Mouse (Mus musculus): ENCODE measurements around the gene Kazn.
A peak's percentile ranks its signal among the peaks of the same experiment; 100 is the strongest.

The Kazn gene

DNA sequence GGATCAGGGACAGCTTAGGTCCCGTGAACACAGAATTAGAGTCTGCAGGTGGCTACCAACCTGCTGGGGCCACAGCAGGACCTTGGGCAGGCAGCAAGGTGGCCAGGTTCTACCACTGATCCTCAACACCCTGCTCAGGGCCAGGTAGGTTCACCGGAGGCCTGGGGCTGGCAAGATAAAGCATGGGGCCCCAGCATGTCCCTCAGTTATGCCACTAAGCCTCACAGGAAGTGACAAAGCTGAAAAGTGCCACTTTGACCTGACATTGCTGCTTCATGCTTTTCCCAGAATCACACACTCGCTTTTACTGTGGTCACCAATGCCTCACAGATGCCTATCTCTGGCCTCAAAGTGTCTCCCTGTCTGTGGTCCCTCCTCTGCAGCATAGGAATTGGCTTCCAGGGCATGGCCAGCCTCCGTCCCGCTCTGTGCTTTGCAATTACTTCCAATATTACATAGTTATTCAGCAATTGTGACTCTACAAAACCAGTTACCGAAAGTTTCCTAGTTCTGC is 111.9 kb downstream of the Kazn start:
- H3K36me3 ChIP-seq (ENCODE audit: insufficient read depth, low read length): no peaks in the 10 kb centered on the region
- H3K9me3 ChIP-seq (ENCODE audit: low read length): peaks cover 6% of the 10 kb centered on the region
- peaks cover 4% of the 10 kb centered on the region; the same call in 1 of the 2 replicates for H3K27me3 ChIP-seq (ENCODE audit: insufficient read depth, low read length)
- no peaks in the 10 kb centered on the region; the same call in 1 of the 2 replicates for H3K4me1 ChIP-seq (replicated peaks; ENCODE audit: low read depth, low read length)
- TF ChIP-seq POU5F1 (IDR thresholded peaks at IDR 0.05; ENCODE audit: borderline replicate concordance, low read length) (no peak), NANOG (IDR thresholded peaks at IDR 0.05; ENCODE audit: borderline replicate concordance, low read length) (no peak), CTCF (conservative IDR thresholded peaks at IDR 0.05; ENCODE audit: low read length) (no peak)
- no peak overlapping the region for H3K4me3 ChIP-seq (replicated peaks; ENCODE audit: low read length)

DNA sequence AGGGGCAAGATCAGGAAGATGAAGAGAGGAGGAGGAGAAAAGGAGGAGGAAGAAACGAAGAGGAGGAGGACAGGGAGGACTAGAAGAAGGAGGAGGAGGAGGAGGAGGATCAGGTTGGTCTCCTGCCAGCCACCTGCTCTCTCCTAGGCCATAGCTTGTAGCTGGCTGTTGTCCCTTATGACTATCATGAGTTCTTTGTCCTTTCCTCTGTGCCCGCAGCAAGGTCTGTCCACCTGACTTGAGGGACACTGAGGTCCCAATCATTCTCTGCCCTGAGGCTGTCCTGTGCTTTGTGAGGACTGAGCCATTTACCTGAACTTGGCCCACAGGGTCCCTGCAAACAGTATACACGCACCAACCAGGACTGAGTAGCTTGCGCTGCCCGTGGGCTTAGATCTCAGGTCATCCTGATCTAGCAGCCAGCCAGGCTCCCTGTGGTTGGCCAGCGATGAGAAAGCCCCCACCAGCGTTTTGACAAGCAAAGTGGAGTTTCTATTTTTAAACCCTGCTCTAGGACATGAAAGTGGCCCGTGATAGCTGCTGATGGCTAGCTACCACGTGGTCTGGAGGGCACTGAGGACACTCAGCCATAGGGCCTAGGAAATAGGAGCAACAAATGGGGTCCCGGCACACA is 112.4 kb downstream of the Kazn start:
- no peak for TF ChIP-seq CTCF (conservative IDR thresholded peaks at IDR 0.05; ENCODE audit: low read length)
- no peak for TF ChIP-seq POU5F1 (IDR thresholded peaks at IDR 0.05; ENCODE audit: borderline replicate concordance, low read length)
- TF ChIP-seq NANOG (IDR thresholded peaks at IDR 0.05; ENCODE audit: borderline replicate concordance, low read length): no peak
- H3K9me3 ChIP-seq (ENCODE audit: low read length): peaks cover 9% of the 10 kb centered on the region
- no peaks in the 10 kb centered on the region for H3K36me3 ChIP-seq (ENCODE audit: insufficient read depth, low read length)
- no peak overlapping the region for H3K4me3 ChIP-seq (replicated peaks; ENCODE audit: low read length)
- no peaks in the 10 kb centered on the region; the same call in 1 of the 2 replicates for H3K4me1 ChIP-seq (replicated peaks; ENCODE audit: low read depth, low read length)
- peaks cover 4% of the 10 kb centered on the region; the same call in 1 of the 2 replicates for H3K27me3 ChIP-seq (ENCODE audit: insufficient read depth, low read length)

- no peaks in the 10 kb centered on the region; the same call in 1 of the 2 replicates for H3K27me3 ChIP-seq (ENCODE audit: insufficient read depth, low read length)
- H3K9me3 ChIP-seq (ENCODE audit: low read length): peaks cover 9% of the 10 kb centered on the region
- no peaks in the 10 kb centered on the region for H3K36me3 ChIP-seq (ENCODE audit: insufficient read depth, low read length)
- H3K4me3 ChIP-seq (replicated peaks; ENCODE audit: low read length): no peak overlapping the region
- TF ChIP-seq POU5F1 (IDR thresholded peaks at IDR 0.05; ENCODE audit: borderline replicate concordance, low read length) (no peak), CTCF (conservative IDR thresholded peaks at IDR 0.05; ENCODE audit: low read length) (no peak), NANOG (IDR thresholded peaks at IDR 0.05; ENCODE audit: borderline replicate concordance, low read length) (no peak)
- H3K4me1 ChIP-seq (replicated peaks; ENCODE audit: low read depth, low read length): peaks cover 25% of the 10 kb centered on the region
Observed at GRCm38 (mm10) chr4:142121164-142121563, 118.0 kb downstream of the Kazn start.

DNA sequence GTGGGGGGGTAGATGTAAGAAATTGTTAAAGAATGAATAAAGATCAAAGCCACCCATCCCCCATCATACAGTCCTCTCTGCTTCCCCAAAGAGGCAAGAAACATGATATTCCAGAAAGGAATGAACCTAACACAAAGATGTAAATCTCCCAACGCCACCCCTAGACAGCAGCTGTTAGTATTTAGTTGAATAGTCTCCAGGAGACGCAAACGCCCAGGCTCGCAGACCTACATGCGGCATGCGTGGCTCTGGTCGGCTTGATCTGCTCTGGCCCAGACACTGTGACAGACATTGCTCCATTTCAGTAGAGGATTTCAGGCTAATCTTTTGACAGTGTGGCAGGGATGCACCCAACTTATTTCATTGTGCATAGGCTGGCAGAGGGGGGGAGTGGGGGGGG is 120.7 kb downstream of the Kazn start:
- H3K9me3 ChIP-seq (ENCODE audit: low read length): peaks cover 9% of the 10 kb centered on the region
- TF ChIP-seq POU5F1 (IDR thresholded peaks at IDR 0.05; ENCODE audit: borderline replicate concordance, low read length) (no peak), CTCF (conservative IDR thresholded peaks at IDR 0.05; ENCODE audit: low read length) (no peak), NANOG (IDR thresholded peaks at IDR 0.05; ENCODE audit: borderline replicate concordance, low read length) (no peak)
- H3K4me3 ChIP-seq (replicated peaks; ENCODE audit: low read length): no peak overlapping the region
- peaks cover 13% of the 10 kb centered on the region for H3K27me3 ChIP-seq (ENCODE audit: insufficient read depth, low read length)
- peaks cover 41% of the 10 kb centered on the region for H3K4me1 ChIP-seq (replicated peaks; ENCODE audit: low read depth, low read length)
- H3K36me3 ChIP-seq (ENCODE audit: insufficient read depth, low read length): no peaks in the 10 kb centered on the region

GRCm38 (mm10) chr4:142117993-142118392 is 121.2 kb downstream of the Kazn start:
- TF ChIP-seq CTCF (conservative IDR thresholded peaks at IDR 0.05; ENCODE audit: low read length) (no peak), NANOG (IDR thresholded peaks at IDR 0.05; ENCODE audit: borderline replicate concordance, low read length) (no peak), POU5F1 (IDR thresholded peaks at IDR 0.05; ENCODE audit: borderline replicate concordance, low read length) (no peak)
- peaks cover 13% of the 10 kb centered on the region for H3K27me3 ChIP-seq (ENCODE audit: insufficient read depth, low read length)
- peaks cover 41% of the 10 kb centered on the region for H3K4me1 ChIP-seq (replicated peaks; ENCODE audit: low read depth, low read length)
- H3K9me3 ChIP-seq (ENCODE audit: low read length): peaks cover 9% of the 10 kb centered on the region
- H3K4me3 ChIP-seq (replicated peaks; ENCODE audit: low read length): no peak overlapping the region
- no peaks in the 10 kb centered on the region for H3K36me3 ChIP-seq (ENCODE audit: insufficient read depth, low read length)

- peaks cover 18% of the 10 kb centered on the region for H3K27me3 ChIP-seq (ENCODE audit: insufficient read depth, low read length)
- H3K4me1 ChIP-seq (replicated peaks; ENCODE audit: low read depth, low read length): peaks cover 48% of the 10 kb centered on the region
- no peaks in the 10 kb centered on the region for H3K36me3 ChIP-seq (ENCODE audit: insufficient read depth, low read length)
- H3K9me3 ChIP-seq (ENCODE audit: low read length): peaks cover 10% of the 10 kb centered on the region; the same call in 1 of the 2 replicates
- H3K4me3 ChIP-seq (replicated peaks; ENCODE audit: low read length): no peak overlapping the region
- peak; percentile 75 for TF ChIP-seq CTCF (conservative IDR thresholded peaks at IDR 0.05; ENCODE audit: low read length)
- TF ChIP-seq NANOG (IDR thresholded peaks at IDR 0.05; ENCODE audit: borderline replicate concordance, low read length): no peak
Observed at GRCm38 (mm10) chr4:142113306-142113705, 125.9 kb downstream of the Kazn start.

DNA sequence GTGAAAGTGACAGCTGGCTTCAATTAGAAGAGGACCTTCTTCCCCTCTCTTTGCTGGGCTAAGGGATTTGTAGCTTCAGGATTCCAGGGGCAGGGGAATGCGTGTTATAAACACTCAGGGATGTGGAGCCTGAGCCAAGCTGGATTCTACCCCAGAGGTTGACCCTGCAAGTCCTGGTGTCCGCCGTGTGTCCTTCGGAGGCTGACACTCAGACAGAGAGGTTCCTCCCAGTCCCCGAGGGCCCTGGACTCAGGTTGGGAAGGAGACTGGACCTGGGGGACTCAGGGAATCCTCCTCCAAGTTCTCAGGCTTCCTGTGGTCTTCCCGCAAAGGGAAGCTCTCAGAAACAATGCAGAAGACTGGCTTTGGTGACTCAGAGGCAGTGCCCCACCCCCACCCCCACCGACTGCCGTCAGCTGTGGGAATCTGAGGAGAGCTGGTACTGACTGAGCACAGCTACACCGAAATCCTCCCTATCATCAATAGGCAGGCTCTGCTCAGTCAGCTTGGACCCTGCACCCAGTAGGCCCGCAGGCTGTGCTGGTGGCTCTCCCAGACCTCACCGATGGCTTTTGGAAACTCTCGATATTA is 136.0 kb downstream of the Kazn start:
- Histone ChIP-seq H3K4me1 (replicated peaks; ENCODE audit: low read depth, low read length) (peaks cover 27% of the 10 kb centered on the region), H3K36me3 (ENCODE audit: insufficient read depth, low read length) (no peaks in the 10 kb centered on the region), H3K9me3 (ENCODE audit: low read length) (no peaks in the 10 kb centered on the region), H3K27me3 (ENCODE audit: insufficient read depth, low read length) (0 out of 2 replicates have a peak, but pooled peaks cover 7% of the 10 kb centered on the region), H3K4me3 (replicated peaks; ENCODE audit: low read length) (no peak overlapping the region)
- no peak for TF ChIP-seq POU5F1 (IDR thresholded peaks at IDR 0.05; ENCODE audit: borderline replicate concordance, low read length)
- TF ChIP-seq CTCF (conservative IDR thresholded peaks at IDR 0.05; ENCODE audit: low read length): no peak
- no peak for TF ChIP-seq NANOG (IDR thresholded peaks at IDR 0.05; ENCODE audit: borderline replicate concordance, low read length)

DNA sequence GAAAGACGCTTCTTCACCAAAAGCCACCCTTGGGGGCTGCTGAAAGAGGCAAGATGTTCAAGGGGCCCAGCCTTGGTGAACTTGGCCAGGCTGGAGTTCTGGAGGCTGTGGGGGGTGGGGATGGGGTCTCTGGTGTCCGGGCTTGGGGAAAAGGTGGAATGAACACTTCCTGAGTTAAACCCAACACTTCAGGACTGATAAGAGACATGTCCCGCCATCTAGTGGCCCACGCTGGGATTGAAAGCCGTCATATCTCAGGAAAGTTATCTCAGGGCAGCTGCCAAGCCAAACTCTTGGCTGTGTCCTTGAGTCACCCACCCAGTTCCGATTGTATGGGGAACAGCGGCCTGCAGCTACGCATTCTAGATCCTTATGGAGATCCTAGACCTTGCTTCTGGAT is 140.9 kb downstream of the Kazn start:
- Histone ChIP-seq H3K9me3 (ENCODE audit: low read length) (no peaks in the 10 kb centered on the region), H3K36me3 (ENCODE audit: insufficient read depth, low read length) (no peaks in the 10 kb centered on the region)
- TF ChIP-seq POU5F1 (IDR thresholded peaks at IDR 0.05; ENCODE audit: borderline replicate concordance, low read length) (no peak), NANOG (IDR thresholded peaks at IDR 0.05; ENCODE audit: borderline replicate concordance, low read length) (no peak), CTCF (conservative IDR thresholded peaks at IDR 0.05; ENCODE audit: low read length) (peak; percentile 74)

More for the DNA sequence above, 140.9 kb downstream of the Kazn start:
- peaks cover 37% of the 10 kb centered on the region for H3K4me1 ChIP-seq (replicated peaks; ENCODE audit: low read depth, low read length)
- H3K27me3 ChIP-seq (ENCODE audit: insufficient read depth, low read length): 0 out of 2 replicates have a peak, but pooled peaks cover 7% of the 10 kb centered on the region
- no peak overlapping the region for H3K4me3 ChIP-seq (replicated peaks; ENCODE audit: low read length)

Data from E14TG2a.4 (cell line).